Mouse (Mus musculus) intestine, postnatal 0 days (tissue): ENCODE data around the gene Abcb10. TPM values are rescaled to one million over a fixed set of nuclear protein-coding genes. Genes with fewer than 3 reads are reported as not detected.
A peak's percentile ranks its signal among the peaks of the same experiment; 100 is the strongest.

ENCODE experiments used
- ATAC-seq: fragments of 200-750 bp; cut with Nextera tagmentation; 2 replicates; pipeline ENCODE4 v1.8.0; 2017; ENCODE audit warnings: mild to moderate bottlenecking, moderate TSS enrichment, moderate library complexity
- H3K27ac ChIP-seq: fragments of 300-500 bp; sonication (generic); 2 replicates; pipeline ENCODE4 v1.5.1; 2014; ENCODE audit warnings: mild to moderate bottlenecking, low read depth, low read length, moderate library complexity
- H3K27me3 ChIP-seq: fragments of 300-500 bp; sonication (generic); replicated peaks from 2 replicates; pipeline ENCODE4 v1.6.1; 2014; ENCODE audit warnings: low read length, mixed read lengths; ENCODE audit not compliant: control insufficient read depth, insufficient read depth
- H3K36me3 ChIP-seq: fragments of 300-500 bp; sonication (generic); 2 replicates; pipeline ENCODE4 v1.6.1; 2014; ENCODE audit warnings: mild to moderate bottlenecking, moderate library complexity; ENCODE audit not compliant: control insufficient read depth, insufficient read depth
- H3K4me1 ChIP-seq: fragments of 300-500 bp; sonication (generic); replicated peaks from 2 replicates; pipeline ENCODE4 v1.6.1; 2014; ENCODE audit warnings: antibody characterized with exemption, low read length, mixed read lengths; ENCODE audit not compliant: control insufficient read depth, insufficient read depth
- H3K4me2 ChIP-seq: fragments of 300-500 bp; sonication (generic); replicated peaks from 2 replicates; pipeline ENCODE4 v1.6.1; 2014; ENCODE audit warnings: low read depth, mild to moderate bottlenecking, moderate library complexity
- H3K4me3 ChIP-seq: fragments of 300-500 bp; sonication (generic); 2 replicates; pipeline ENCODE4 v1.5.1; 2014; ENCODE audit warnings: low read depth, low read length
- H3K9ac ChIP-seq: fragments of 300-500 bp; sonication (generic); 2 replicates; pipeline ENCODE4 v1.6.1; 2014; ENCODE audit warnings: mild to moderate bottlenecking, low read depth, low read length
- H3K9me3 ChIP-seq: fragments of 300-500 bp; sonication (generic); 2 replicates; pipeline ENCODE4 v1.6.1; 2016; ENCODE audit warnings: mixed run types; ENCODE audit not compliant: control insufficient read depth
- CTCF ChIP-seq: sonication (generic); IDR thresholded peaks from 2 replicates; pipeline ENCODE4 v1.5.1; 2016; ENCODE audit warnings: low read depth, mild to moderate bottlenecking, control low read depth, antibody characterized with exemption, moderate library complexity
- WGBS: fragments of 180-500 bp; shearing (Covaris S2); extraction: QIAGEN DNeasy Blood & Tissue Kit; methylation state at CpG from one replicate; pipeline ENCODE4 v1.1.7; 2014; 5-methylcytosine and 5-hydroxymethylcytosine counted together
- polyA plus RNA-seq: library from polyadenylated mRNA; unstranded; fragments of >200 nt; fragmentation: Nextera tagmentation; extraction: Ambion mirVana; gene quantifications from 2 replicates; pipeline ENCODE4 v1.2.1, GENCODE M21; 2015

Gene Abcb10
- polyA plus RNA-seq, 1 experiment from 2014 or later, result 10.7 TPM

GRCm38 (mm10) chr8:123989128-123989527, 6.2 kb upstream of the Abcb10 start:
- no peak for TF ChIP-seq CTCF
- H3K27ac ChIP-seq, result no peak overlapping the region
- H3K4me3 ChIP-seq, result no peak overlapping the region
- ATAC-seq, result no peak
- no peak overlapping the region for H3K9ac ChIP-seq
- WGBS, result 48% methylated on average over 7 of the region's 7 CpGs
- no peaks in the 10 kb centered on the region for H3K4me1 ChIP-seq
- no peaks in the 10 kb centered on the region for H3K27me3 ChIP-seq
- H3K36me3 ChIP-seq, result 0 out of 2 replicates have a peak, but pooled peaks cover 6% of the 10 kb centered on the region
- H3K9me3 ChIP-seq, result no peaks in the 10 kb centered on the region
- no peak overlapping the region for H3K4me2 ChIP-seq

- TF ChIP-seq CTCF, result no peak
- no peaks in the 10 kb centered on the region for H3K9me3 ChIP-seq
- H3K9ac ChIP-seq, result no peak overlapping the region
- H3K27me3 ChIP-seq, result no peaks in the 10 kb centered on the region
- 0 out of 2 replicates have a peak, but pooled peaks cover 2% of the 10 kb centered on the region for H3K36me3 ChIP-seq
- H3K4me2 ChIP-seq, result no peak overlapping the region
- no peak overlapping the region for H3K27ac ChIP-seq
- 25% methylated on average over 6 of the region's 6 CpGs for WGBS
- no peak for ATAC-seq
- no peaks in the 10 kb centered on the region for H3K4me1 ChIP-seq
- no peak overlapping the region for H3K4me3 ChIP-seq
Observed at GRCm38 (mm10) chr8:123988605-123989038, 5.7 kb upstream of the Abcb10 start.

DNA sequence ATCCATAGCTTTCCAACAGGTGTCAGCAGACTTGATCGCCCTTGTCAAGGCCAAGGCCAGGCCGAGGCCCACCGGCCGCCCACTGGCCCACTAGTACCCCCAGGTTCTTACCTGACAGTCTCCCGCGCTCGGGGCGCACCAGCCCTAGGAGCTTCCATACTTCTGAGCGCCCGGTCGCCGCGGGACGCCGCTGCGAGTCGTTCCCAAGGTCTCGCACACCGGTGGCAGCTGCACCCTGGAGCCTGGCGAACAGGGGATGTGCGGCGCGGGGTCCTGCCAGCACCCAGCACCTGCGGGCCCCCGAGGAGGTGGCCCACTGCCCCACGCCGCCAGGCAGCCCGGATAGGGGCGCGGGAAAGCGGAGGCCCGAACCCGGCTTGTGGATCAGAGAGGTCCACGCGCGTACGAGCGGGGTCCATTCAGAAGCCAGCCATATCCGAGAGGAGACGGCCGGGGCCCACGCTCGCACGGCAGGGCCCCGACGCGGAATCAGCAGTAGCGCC, 580 bp downstream of the Abcb10 start:
- WGBS, result under 1% methylated on average over 46 of the region's 48 CpGs
- ATAC-seq, result 0 out of 2 replicates have a peak, but pooled peaks have one; percentile 9
- H3K27ac ChIP-seq, result peak overlapping the region; percentile 87

GRCm38 (mm10) chr8:123981674-123982073, 1.2 kb downstream of the Abcb10 start:
- TF ChIP-seq CTCF, result no peak
- no peak overlapping the region for H3K27ac ChIP-seq
- peak overlapping the region; percentile 31; the same call in 1 of the 2 replicates for H3K9ac ChIP-seq
- no peaks in the 10 kb centered on the region for H3K9me3 ChIP-seq
- WGBS, result 41% methylated on average over 4 of the region's 4 CpGs
- peak overlapping the region; percentile 98 for H3K4me2 ChIP-seq
- no peak for ATAC-seq
- H3K27me3 ChIP-seq, result no peaks in the 10 kb centered on the region
- H3K4me1 ChIP-seq, result peaks cover 8% of the 10 kb centered on the region; the same call in 1 of the 2 replicates
- no peaks in the 10 kb centered on the region for H3K36me3 ChIP-seq
- peak overlapping the region; percentile 81; the same call in 1 of the 2 replicates for H3K4me3 ChIP-seq

More for the DNA sequence above, 580 bp downstream of the Abcb10 start:
- peak overlapping the region; percentile 98 for H3K4me2 ChIP-seq
- no peaks in the 10 kb centered on the region for H3K36me3 ChIP-seq
- TF ChIP-seq CTCF, result 0 out of 2 replicates have a peak, but pooled peaks have one; percentile 5
- H3K4me1 ChIP-seq, result peaks cover 8% of the 10 kb centered on the region; the same call in 1 of the 2 replicates
- peak overlapping the region; percentile 81 for H3K4me3 ChIP-seq
- no peaks in the 10 kb centered on the region for H3K27me3 ChIP-seq
- H3K9me3 ChIP-seq, result no peaks in the 10 kb centered on the region
- peak overlapping the region; percentile 76 for H3K9ac ChIP-seq

GRCm38 (mm10) chr8:123980239-123980638, 2.7 kb downstream of the Abcb10 start:
- Histone ChIP-seq H3K36me3 (no peaks in the 10 kb centered on the region), H3K4me3 (no peak overlapping the region), H3K9me3 (no peaks in the 10 kb centered on the region), H3K27me3 (no peaks in the 10 kb centered on the region), H3K27ac (no peak overlapping the region; the same call in 1 of the 2 replicates), H3K4me1 (peaks cover 8% of the 10 kb centered on the region; the same call in 1 of the 2 replicates), H3K9ac (no peak overlapping the region), H3K4me2 (no peak overlapping the region)
- no peak for TF ChIP-seq CTCF
- ATAC-seq, result no peak
- WGBS, result 78% methylated on average over 4 of the region's 4 CpGs

GRCm38 (mm10) chr8:123978926-123979325, 4.0 kb downstream of the Abcb10 start:
- Histone ChIP-seq H3K9ac (no peak overlapping the region; the same call in 1 of the 2 replicates), H3K4me2 (peak overlapping the region; percentile 13; the same call in 1 of the 2 replicates), H3K4me3 (no peak overlapping the region), H3K27me3 (no peaks in the 10 kb centered on the region), H3K4me1 (peaks cover 8% of the 10 kb centered on the region; the same call in 1 of the 2 replicates), H3K36me3 (no peaks in the 10 kb centered on the region), H3K9me3 (no peaks in the 10 kb centered on the region), H3K27ac (peak overlapping the region; percentile 11; the same call in 1 of the 2 replicates)
- WGBS, result 35% methylated on average over 8 of the region's 8 CpGs
- peak; percentile 37 for ATAC-seq
- TF ChIP-seq CTCF, result no peak
